Mouse (Mus musculus): Measurements from ENCODE around the gene Ankrd35. TPM values are rescaled to one million over a fixed set of nuclear protein-coding genes. Genes with fewer than 3 reads are reported as not detected.

Ankrd35 gene
- total and polyA plus RNA-seq, 2 experiments from 2014 or later: 4.3 to 4.9 TPM

DNA sequence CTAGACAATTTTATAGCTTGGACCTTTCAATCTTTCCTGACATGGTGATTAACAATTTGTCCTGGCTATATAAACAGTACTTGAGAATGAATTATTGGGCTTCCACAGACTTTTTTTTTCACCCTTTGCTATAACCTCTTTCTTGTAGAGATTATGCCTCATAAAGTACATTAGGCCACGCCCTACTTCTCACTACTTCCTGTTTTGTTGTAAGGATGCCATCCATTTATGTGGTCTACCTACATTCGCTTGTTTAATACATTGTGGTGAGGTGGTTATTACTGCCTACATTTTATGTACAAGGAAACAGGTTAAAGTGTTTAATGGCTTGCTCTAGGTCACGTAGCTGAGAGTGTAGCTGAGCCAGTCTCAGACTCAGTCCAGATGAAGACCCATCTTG is 5.2 kb downstream of the Ankrd35 start:
- Histone ChIP-seq H3K9ac (replicated peaks; ENCODE audit: low read length, poor library complexity, severe bottlenecking) (no peak overlapping the region), H3K27ac (ENCODE audit: low read depth, low read length) (no peak overlapping the region), H3K4me1 (ENCODE audit: insufficient read depth, low read length) (no peaks in the 10 kb centered on the region), H3K27me3 (ENCODE audit: insufficient read depth, low read length) (no peaks in the 10 kb centered on the region), H3K4me3 (ENCODE audit: low read depth, low read length) (no peak overlapping the region), H3K36me3 (ENCODE audit: insufficient read depth, low read length) (no peaks in the 10 kb centered on the region), H3K4me2 (ENCODE audit: low read depth, low read length, poor library complexity, severe bottlenecking) (no peak overlapping the region), H3K9me3 (ENCODE audit: low read length) (no peaks in the 10 kb centered on the region)
- no peak for DNase-seq (ENCODE audit: low spot score)
- ATAC-seq (ENCODE audit: low FRiP score): no peak
- WGBS: 85% methylated on average over 3 of the region's 3 CpGs
- no peak for TF ChIP-seq CTCF (IDR thresholded peaks at IDR 0.05)

DNA sequence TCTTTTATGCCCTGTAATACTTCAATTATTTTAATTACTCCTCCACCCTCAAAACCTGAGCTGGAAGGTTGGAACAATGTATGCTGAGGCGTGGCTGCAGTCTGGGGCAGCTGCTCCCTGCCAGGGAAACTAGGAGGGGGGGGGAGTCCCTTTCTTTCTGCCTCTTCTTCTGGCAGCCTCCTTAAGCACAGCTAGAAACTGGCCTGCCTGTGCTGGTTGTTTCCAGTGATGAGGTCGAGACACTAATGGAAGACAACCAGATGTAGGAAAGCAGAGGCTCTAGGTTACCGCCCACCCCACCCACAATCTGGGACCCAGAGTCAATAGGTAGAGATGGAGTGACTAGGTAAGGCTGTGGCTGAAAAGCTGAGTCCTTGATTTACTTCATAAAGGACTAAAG is 5.8 kb downstream of the Ankrd35 start:
- 27% methylated on average over 3 of the region's 3 CpGs for WGBS
- no peak overlapping the region for H3K4me3 ChIP-seq (ENCODE audit: low read depth, low read length)
- no peak overlapping the region for H3K9ac ChIP-seq (replicated peaks; ENCODE audit: low read length, poor library complexity, severe bottlenecking)
- H3K4me2 ChIP-seq (ENCODE audit: low read depth, low read length, poor library complexity, severe bottlenecking): no peak overlapping the region
- no peaks in the 10 kb centered on the region for H3K9me3 ChIP-seq (ENCODE audit: low read length)
- ATAC-seq (ENCODE audit: low FRiP score) (no peak), DNase-seq (ENCODE audit: low spot score) (no peak)
- no peak for TF ChIP-seq CTCF (IDR thresholded peaks at IDR 0.05)
- H3K36me3 ChIP-seq (ENCODE audit: insufficient read depth, low read length): no peaks in the 10 kb centered on the region
- no peaks in the 10 kb centered on the region for H3K4me1 ChIP-seq (ENCODE audit: insufficient read depth, low read length)
- no peaks in the 10 kb centered on the region for H3K27me3 ChIP-seq (ENCODE audit: insufficient read depth, low read length)
- no peak overlapping the region for H3K27ac ChIP-seq (ENCODE audit: low read depth, low read length)

DNA sequence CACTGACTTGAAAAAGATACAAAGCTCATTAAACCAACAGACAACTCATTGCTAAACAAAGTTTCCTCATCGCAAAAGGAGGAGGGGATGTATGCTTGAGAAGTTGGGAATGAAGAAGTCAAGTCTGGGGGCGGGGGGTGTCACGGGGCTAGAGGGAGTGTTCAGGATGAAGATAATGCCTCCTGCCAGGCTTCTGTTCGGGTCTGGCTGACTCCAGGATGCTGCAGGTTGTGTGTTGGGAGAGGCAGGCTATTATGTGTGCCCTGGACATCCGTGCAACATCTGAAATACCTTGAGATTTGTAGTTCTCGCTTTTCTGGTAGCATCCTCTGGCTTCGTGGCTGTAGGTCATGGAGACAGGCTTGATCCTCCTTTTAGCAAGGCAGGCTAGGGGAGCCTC is 8.5 kb downstream of the Ankrd35 start:
- 66% methylated on average over 7 of the region's 7 CpGs for WGBS
- no peak for ATAC-seq (ENCODE audit: low FRiP score)
- no peaks in the 10 kb centered on the region for H3K9me3 ChIP-seq (ENCODE audit: low read length)

DNA sequence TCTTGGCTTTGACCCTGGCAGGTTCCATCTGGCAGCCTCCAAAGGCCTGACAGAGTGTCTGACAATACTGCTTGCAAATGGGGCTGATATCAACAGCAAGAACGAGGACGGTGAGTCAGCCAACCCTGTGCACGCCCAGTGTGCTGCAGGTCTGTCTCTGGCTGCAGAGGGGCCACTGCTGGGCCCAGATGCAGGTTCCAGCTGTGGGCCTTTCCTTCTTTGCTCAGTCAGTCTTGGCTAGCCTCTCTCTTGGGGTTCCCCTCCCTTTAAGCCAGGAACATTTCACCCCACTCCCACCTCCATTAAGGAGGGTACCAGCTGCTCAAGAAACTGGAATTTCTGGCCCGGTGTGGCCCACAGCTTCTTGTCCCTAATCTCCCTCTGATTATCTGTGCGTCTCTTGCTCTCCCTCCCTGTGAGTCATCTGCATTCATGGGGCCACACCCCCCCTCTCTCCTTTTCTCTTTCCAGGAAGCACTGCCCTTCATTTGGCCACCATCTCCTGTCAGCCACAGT is 9.3 kb downstream of the Ankrd35 start:
- ATAC-seq (ENCODE audit: low FRiP score): no peak
- Histone ChIP-seq H3K4me3 (ENCODE audit: low read depth, low read length) (no peak overlapping the region), H3K9ac (replicated peaks; ENCODE audit: low read length, poor library complexity, severe bottlenecking) (no peak overlapping the region), H3K27me3 (ENCODE audit: insufficient read depth, low read length) (no peaks in the 10 kb centered on the region), H3K9me3 (ENCODE audit: low read length) (no peaks in the 10 kb centered on the region), H3K4me2 (ENCODE audit: low read depth, low read length, poor library complexity, severe bottlenecking) (no peak overlapping the region), H3K27ac (ENCODE audit: low read depth, low read length) (no peak overlapping the region), H3K36me3 (ENCODE audit: insufficient read depth, low read length) (no peaks in the 10 kb centered on the region), H3K4me1 (ENCODE audit: insufficient read depth, low read length) (no peaks in the 10 kb centered on the region)
- 33% methylated on average over 5 of the region's 5 CpGs for WGBS
- no peak for TF ChIP-seq CTCF (IDR thresholded peaks at IDR 0.05)
- no peak for DNase-seq (ENCODE audit: low spot score)

More for the DNA sequence above, 8.5 kb downstream of the Ankrd35 start:
- TF ChIP-seq CTCF (IDR thresholded peaks at IDR 0.05): no peak
- Histone ChIP-seq H3K4me3 (ENCODE audit: low read depth, low read length) (no peak overlapping the region), H3K4me1 (ENCODE audit: insufficient read depth, low read length) (no peaks in the 10 kb centered on the region), H3K27me3 (ENCODE audit: insufficient read depth, low read length) (no peaks in the 10 kb centered on the region), H3K4me2 (ENCODE audit: low read depth, low read length, poor library complexity, severe bottlenecking) (no peak overlapping the region), H3K27ac (ENCODE audit: low read depth, low read length) (no peak overlapping the region), H3K36me3 (ENCODE audit: insufficient read depth, low read length) (no peaks in the 10 kb centered on the region), H3K9ac (replicated peaks; ENCODE audit: low read length, poor library complexity, severe bottlenecking) (no peak overlapping the region)
- DNase-seq (ENCODE audit: low spot score): no peak

DNA sequence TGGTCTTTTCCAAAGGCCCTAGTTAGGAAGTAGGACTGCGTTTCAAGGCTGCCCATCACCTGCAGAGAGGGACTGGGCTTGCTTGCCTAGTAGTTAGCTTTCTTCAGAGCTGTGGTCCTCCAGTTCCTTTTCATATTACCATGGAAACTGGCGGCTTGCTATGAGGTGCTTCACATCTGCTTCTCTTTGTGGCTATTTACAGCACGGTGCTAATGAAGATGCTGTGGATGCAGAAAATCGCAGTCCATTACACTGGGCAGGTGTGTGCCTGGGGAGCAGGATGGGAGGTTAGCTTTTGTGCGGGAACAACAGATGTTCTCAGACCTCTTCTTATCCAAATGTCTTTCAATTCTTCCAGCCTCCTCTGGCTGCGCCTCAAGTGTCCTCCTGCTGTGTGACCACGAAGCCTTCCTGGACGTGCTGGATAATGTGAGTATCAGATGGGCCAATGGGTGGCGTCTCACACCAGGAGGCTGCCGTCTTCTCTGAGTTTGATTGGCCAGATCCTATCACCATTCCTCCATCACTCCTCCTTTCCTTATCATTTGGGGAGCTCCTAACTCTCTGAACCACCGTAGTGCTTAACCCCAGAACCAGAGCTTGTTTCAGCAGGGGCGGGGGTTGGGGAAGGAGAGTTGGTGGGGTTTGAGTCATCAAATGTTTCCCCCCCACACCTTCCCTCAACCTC is 10.5 kb downstream of the Ankrd35 start:
- Histone ChIP-seq H3K36me3 (ENCODE audit: insufficient read depth, low read length) (no peaks in the 10 kb centered on the region), H3K27ac (ENCODE audit: low read depth, low read length) (0 out of 2 replicates have a peak overlapping the region, but pooled peaks have one; percentile 12), H3K27me3 (ENCODE audit: insufficient read depth, low read length) (peaks cover 5% of the 10 kb centered on the region; the same call in 1 of the 2 replicates), H3K4me3 (ENCODE audit: low read depth, low read length) (no peak overlapping the region), H3K4me1 (ENCODE audit: insufficient read depth, low read length) (no peaks in the 10 kb centered on the region), H3K4me2 (ENCODE audit: low read depth, low read length, poor library complexity, severe bottlenecking) (no peak overlapping the region), H3K9ac (replicated peaks; ENCODE audit: low read length, poor library complexity, severe bottlenecking) (no peak overlapping the region), H3K9me3 (ENCODE audit: low read length) (no peaks in the 10 kb centered on the region)
- peak; percentile 46 for DNase-seq (ENCODE audit: low spot score)
- TF ChIP-seq CTCF (IDR thresholded peaks at IDR 0.05): no peak
- ATAC-seq (ENCODE audit: low FRiP score): peak; percentile 42; the same call in 1 of the 2 replicates
- WGBS: 15% methylated on average over 12 of the region's 12 CpGs

DNA sequence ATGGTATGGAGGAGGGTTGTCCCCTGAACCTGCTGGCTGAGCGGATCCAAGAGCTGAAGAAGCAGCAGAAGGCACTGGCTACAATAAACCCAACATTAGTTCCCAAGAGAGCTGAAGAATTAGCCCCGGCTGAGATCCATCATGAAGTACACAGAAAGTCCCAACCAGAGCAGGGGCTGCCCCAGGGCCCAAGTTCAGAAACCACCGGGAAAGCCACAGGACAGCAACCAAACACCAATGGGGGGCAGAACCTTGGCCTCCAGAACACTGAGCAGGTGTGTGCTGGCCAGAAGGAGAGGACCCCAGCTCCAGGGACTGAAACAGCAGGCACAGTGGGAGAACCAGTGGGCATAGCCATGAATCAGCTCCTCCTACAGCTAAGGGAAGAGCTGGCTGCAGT is 13.6 kb downstream of the Ankrd35 start:
- no peak for TF ChIP-seq CTCF (IDR thresholded peaks at IDR 0.05)
- H3K4me2 ChIP-seq (ENCODE audit: low read depth, low read length, poor library complexity, severe bottlenecking): no peak overlapping the region
- no peak overlapping the region for H3K9ac ChIP-seq (replicated peaks; ENCODE audit: low read length, poor library complexity, severe bottlenecking)
- peaks cover 5% of the 10 kb centered on the region; the same call in 1 of the 2 replicates for H3K27me3 ChIP-seq (ENCODE audit: insufficient read depth, low read length)
- no peaks in the 10 kb centered on the region for H3K36me3 ChIP-seq (ENCODE audit: insufficient read depth, low read length)
- DNase-seq (ENCODE audit: low spot score) (no peak), ATAC-seq (ENCODE audit: low FRiP score) (no peak)
- H3K27ac ChIP-seq (ENCODE audit: low read depth, low read length): no peak overlapping the region
- no peaks in the 10 kb centered on the region for H3K4me1 ChIP-seq (ENCODE audit: insufficient read depth, low read length)
- no peaks in the 10 kb centered on the region for H3K9me3 ChIP-seq (ENCODE audit: low read length)
- WGBS: 88% methylated on average over 3 of the region's 3 CpGs
- no peak overlapping the region for H3K4me3 ChIP-seq (ENCODE audit: low read depth, low read length)

All from midbrain, postnatal 0 days (tissue).